Mouse (Mus musculus) C3H10T1/2 (cell line): ENCODE data around the gene Phip. TPM values are rescaled to one million over a fixed set of nuclear protein-coding genes. Genes with fewer than 3 reads are reported as not detected.

Experiments
- polyA plus RNA-seq, 2 experiments: library from polyadenylated mRNA; unstranded; fragments of >200 nt; fragmentation: generic; extraction: Trizol; gene quantifications; one replicate each; pipeline ENCODE4 v1.2.1; 2012; ENCODE audit warnings: missing spikeins in 2 of 2

Phip gene
- 1 to 10 TPM in 1 of 2 experiments, under 1 TPM in 1; 0.94 to 4.9 TPM for polyA plus RNA-seq

GRCm38 (mm10) chr9:82975342-82976215 lies at the start of gene Phip:
Phip (minus strand) TSS chr9:82975516.

GRCm38 (mm10) chr9:82829007-82829689 lies 146.2 kb downstream of the Phip start, which contains the start of gene Irak1bp1:
Irak1bp1 (plus strand) TSS chr9:82829540.

Other genes starting within 250 kb of the Phip start
- gene Irak1bp1, start 146.0 kb downstream of the Phip start, polyA plus RNA-seq = 1 to 10 TPM; 2.6 to 9.1 TPM
- 10 to 100 TPM; 14.8 to 80.0 TPM for gene Hmgn3, start 171.2 kb upstream of the Phip start, polyA plus RNA-seq